Mouse (Mus musculus): ENCODE data around the gene 1110008L16Rik. TPM values are rescaled to one million over a fixed set of nuclear protein-coding genes. Genes with fewer than 3 reads are reported as not detected.

1110008L16Rik gene
- polyA plus RNA-seq, 1 experiment from 2014 or later = 12.1 TPM

DNA sequence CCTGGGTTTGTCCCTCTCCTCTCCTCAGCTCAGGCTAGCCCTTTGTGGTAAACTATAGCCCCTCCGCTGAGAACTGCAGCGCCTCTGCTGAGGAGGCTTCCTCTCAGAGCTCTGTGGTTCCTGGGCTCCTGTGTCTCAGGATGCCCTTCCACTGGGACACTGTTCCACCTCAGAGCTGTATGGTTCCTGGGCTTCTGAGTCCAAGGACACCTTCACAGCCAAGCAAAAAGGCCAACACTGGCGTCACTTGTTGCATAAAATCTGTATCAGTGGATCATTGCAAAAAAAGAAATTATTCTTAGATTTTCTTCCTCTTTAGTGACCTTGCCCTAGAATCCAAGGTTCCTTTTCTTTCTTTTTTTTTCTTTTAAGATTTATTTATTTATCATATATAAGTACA, 85.4 kb downstream of the 1110008L16Rik start:
- Histone ChIP-seq H3K36me3 (ENCODE audit: control insufficient read depth, insufficient read depth, low read length) (no peaks in the 10 kb centered on the region), H3K4me3 (ENCODE audit: low read depth, low read length) (no peak overlapping the region), H3K9me3 (replicated peaks; ENCODE audit: control insufficient read depth, low read length) (no peaks in the 10 kb centered on the region), H3K27me3 (replicated peaks; ENCODE audit: control insufficient read depth, insufficient read depth, low read length) (no peaks in the 10 kb centered on the region), H3K4me1 (ENCODE audit: control insufficient read depth, insufficient read depth, low read length) (no peaks in the 10 kb centered on the region), H3K27ac (ENCODE audit: low read depth, low read length) (no peak overlapping the region), H3K4me2 (ENCODE audit: low read length) (no peak overlapping the region), H3K9ac (ENCODE audit: low read length) (no peak overlapping the region)
- no peak for ATAC-seq
- 92% methylated on average over 3 of the region's 3 CpGs for WGBS
- DNase-seq (ENCODE audit: low spot score) = no peak

DNA sequence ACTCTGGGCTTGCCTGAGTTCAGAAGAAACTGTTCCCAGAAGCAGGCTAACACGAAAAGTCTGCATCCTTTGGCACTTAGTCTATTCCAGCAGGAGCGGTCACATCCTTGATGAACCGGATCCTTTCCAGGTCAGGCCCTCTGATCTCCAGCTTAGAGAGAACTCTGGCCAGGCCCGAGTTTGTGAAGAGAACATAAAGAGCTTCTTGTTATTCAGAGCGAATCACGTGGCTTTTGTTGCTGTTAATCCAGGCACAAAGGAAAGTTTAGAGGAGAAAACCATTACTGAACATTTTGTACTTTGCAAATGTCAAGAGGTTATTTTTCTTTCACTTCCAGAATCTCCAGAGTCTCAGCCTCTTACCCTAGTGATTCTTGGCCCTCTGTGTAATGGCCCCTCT, 86.6 kb downstream of the 1110008L16Rik start:
- H3K9ac ChIP-seq (ENCODE audit: low read length) = no peak overlapping the region
- no peak overlapping the region for H3K4me3 ChIP-seq (ENCODE audit: low read depth, low read length)
- no peak overlapping the region for H3K4me2 ChIP-seq (ENCODE audit: low read length)
- WGBS = 9% methylated on average over 6 of the region's 6 CpGs
- H3K27ac ChIP-seq (ENCODE audit: low read depth, low read length) = no peak overlapping the region
- H3K4me1 ChIP-seq (ENCODE audit: control insufficient read depth, insufficient read depth, low read length) = no peaks in the 10 kb centered on the region
- no peaks in the 10 kb centered on the region for H3K9me3 ChIP-seq (replicated peaks; ENCODE audit: control insufficient read depth, low read length)
- H3K36me3 ChIP-seq (ENCODE audit: control insufficient read depth, insufficient read depth, low read length) = no peaks in the 10 kb centered on the region
- no peak for ATAC-seq
- DNase-seq (ENCODE audit: low spot score) = peak; percentile 14
- no peaks in the 10 kb centered on the region for H3K27me3 ChIP-seq (replicated peaks; ENCODE audit: control insufficient read depth, insufficient read depth, low read length)

DNA sequence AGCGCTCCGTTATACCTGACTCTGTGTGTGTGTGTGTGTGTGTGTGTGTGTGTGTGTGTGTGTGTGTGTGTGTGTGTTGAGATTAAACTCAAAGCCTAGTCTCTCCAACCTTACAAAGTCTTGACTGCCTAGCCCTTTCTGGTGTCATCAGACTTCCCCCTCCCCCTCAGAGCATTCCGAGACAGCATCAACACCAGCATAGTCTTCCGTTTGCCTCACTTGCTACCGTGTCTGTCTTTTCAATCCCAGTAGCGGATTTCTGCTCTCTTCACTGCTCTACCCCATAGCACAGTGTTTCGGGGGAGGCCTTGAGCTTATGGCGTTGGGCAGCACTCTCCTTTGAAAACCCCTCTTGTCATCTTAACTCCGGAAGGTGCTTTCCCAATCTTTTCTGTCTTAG, 87.1 kb downstream of the 1110008L16Rik start:
- no peak overlapping the region for H3K4me3 ChIP-seq (ENCODE audit: low read depth, low read length)
- DNase-seq (ENCODE audit: low spot score) = no peak
- H3K4me1 ChIP-seq (ENCODE audit: control insufficient read depth, insufficient read depth, low read length) = no peaks in the 10 kb centered on the region
- H3K27ac ChIP-seq (ENCODE audit: low read depth, low read length) = no peak overlapping the region
- ATAC-seq = no peak
- H3K9me3 ChIP-seq (replicated peaks; ENCODE audit: control insufficient read depth, low read length) = no peaks in the 10 kb centered on the region
- no peaks in the 10 kb centered on the region for H3K27me3 ChIP-seq (replicated peaks; ENCODE audit: control insufficient read depth, insufficient read depth, low read length)
- no peak overlapping the region for H3K9ac ChIP-seq (ENCODE audit: low read length)
- no peak overlapping the region for H3K4me2 ChIP-seq (ENCODE audit: low read length)
- H3K36me3 ChIP-seq (ENCODE audit: control insufficient read depth, insufficient read depth, low read length) = no peaks in the 10 kb centered on the region
- 60% methylated on average over 9 of the region's 9 CpGs for WGBS

DNA sequence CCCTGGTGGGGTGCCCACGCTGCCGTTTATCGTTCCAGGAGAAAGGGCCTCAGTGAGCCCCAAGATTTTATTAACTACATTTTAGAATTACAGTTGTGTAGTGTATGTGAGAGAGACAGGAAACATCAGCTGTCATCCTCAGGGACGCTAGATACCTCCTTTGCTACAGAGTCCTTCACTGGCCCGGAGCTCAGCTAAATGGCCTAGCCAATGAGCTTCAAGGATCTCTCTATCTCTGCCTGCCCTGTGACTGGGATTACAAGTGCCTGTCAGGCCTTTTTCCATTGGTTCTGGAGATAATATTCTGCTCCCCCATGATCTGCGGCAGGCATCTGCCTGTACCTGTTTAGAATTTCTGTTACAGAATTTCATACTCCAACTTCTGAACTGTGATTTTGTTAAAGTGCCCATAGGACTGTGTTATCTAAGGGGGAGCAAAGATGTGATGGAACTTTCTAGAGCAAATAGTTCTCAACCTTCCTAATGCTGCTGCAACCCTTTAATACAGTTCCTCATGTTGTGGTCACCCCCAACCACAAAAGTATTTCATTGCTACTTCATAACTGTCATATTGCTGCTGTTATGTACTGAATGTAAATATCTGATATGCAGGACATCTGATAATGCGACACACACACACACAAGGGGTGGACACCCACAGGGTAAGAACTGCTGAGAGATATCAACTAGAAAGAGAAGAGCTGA, 87.9 kb downstream of the 1110008L16Rik start:
- H3K4me1 ChIP-seq (ENCODE audit: control insufficient read depth, insufficient read depth, low read length) = no peaks in the 10 kb centered on the region

DNA sequence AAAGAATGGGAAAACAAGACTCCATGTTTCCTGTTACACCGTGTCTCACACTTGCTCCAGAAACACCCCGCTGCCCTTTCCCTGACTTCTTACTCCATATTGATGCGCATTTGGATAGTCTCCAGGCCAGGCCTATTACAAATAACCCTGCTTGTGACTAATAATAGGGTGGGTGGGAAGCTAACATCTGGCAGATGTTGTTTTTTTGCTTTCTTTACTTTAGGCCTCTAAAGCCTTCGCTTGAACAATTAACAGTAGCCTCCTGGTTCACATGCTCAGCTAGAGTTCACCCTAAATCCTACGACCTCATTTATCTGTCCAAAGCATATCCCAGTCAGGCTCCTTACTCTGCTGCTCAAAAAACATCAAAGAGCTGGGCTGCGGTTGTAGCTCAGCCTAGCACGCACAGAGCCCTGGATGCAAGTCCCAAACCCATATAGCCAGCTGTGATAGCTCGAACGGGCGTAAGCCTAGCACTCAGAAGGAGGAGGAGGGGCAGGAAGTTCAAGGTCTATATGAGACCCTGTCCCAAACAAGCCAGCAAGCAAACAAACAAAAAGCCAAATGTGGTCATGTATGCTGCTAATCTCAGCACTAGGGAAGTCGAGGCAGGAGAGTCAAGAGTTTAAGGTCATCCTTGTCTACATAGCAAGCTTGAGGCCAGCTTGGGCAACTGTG, 88.5 kb downstream of the 1110008L16Rik start:
- ATAC-seq (no peak), DNase-seq (ENCODE audit: low spot score) (no peak)
- 76% methylated on average over 11 of the region's 11 CpGs for WGBS

More for the DNA sequence above, 87.9 kb downstream of the 1110008L16Rik start:
- H3K4me2 ChIP-seq (ENCODE audit: low read length) = no peak overlapping the region
- no peak overlapping the region for H3K27ac ChIP-seq (ENCODE audit: low read depth, low read length)
- no peak overlapping the region for H3K4me3 ChIP-seq (ENCODE audit: low read depth, low read length)
- H3K27me3 ChIP-seq (replicated peaks; ENCODE audit: control insufficient read depth, insufficient read depth, low read length) = no peaks in the 10 kb centered on the region
- H3K9ac ChIP-seq (ENCODE audit: low read length) = no peak overlapping the region
- DNase-seq (ENCODE audit: low spot score) (no peak), ATAC-seq (no peak)
- 82% methylated on average over 7 of the region's 7 CpGs for WGBS
- H3K36me3 ChIP-seq (ENCODE audit: control insufficient read depth, insufficient read depth, low read length) = no peaks in the 10 kb centered on the region
- H3K9me3 ChIP-seq (replicated peaks; ENCODE audit: control insufficient read depth, low read length) = no peaks in the 10 kb centered on the region

DNA sequence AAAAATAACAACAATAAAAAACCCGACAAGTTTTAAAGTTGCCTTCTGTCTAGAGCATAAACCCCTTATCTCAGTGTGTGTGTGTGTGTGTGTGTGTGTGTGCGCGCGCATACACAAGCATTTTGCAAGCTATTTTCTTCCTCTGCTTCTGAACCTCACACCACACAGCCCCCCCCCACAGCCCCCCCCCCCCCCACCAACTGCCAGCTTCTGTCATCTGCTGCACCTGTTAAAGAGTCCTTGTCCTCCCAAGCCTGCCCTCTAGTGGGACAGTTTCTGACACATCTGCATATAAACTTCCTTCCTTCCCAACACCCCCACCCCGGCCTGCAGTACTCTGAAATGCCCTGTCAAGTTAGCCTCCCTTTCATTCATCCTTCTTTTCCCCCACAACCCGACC, 89.1 kb downstream of the 1110008L16Rik start:
- Histone ChIP-seq H3K9me3 (replicated peaks; ENCODE audit: control insufficient read depth, low read length) (no peaks in the 10 kb centered on the region), H3K27me3 (replicated peaks; ENCODE audit: control insufficient read depth, insufficient read depth, low read length) (no peaks in the 10 kb centered on the region), H3K9ac (ENCODE audit: low read length) (no peak overlapping the region), H3K27ac (ENCODE audit: low read depth, low read length) (no peak overlapping the region), H3K4me3 (ENCODE audit: low read depth, low read length) (no peak overlapping the region), H3K4me2 (ENCODE audit: low read length) (no peak overlapping the region), H3K4me1 (ENCODE audit: control insufficient read depth, insufficient read depth, low read length) (no peaks in the 10 kb centered on the region), H3K36me3 (ENCODE audit: control insufficient read depth, insufficient read depth, low read length) (no peaks in the 10 kb centered on the region)
- WGBS = 74% methylated on average over 6 of the region's 6 CpGs
- no peak for ATAC-seq
- DNase-seq (ENCODE audit: low spot score) = peak; percentile 31

More for the DNA sequence above, 88.5 kb downstream of the 1110008L16Rik start:
- no peaks in the 10 kb centered on the region for H3K4me1 ChIP-seq (ENCODE audit: control insufficient read depth, insufficient read depth, low read length)
- no peak overlapping the region for H3K4me2 ChIP-seq (ENCODE audit: low read length)
- no peaks in the 10 kb centered on the region for H3K27me3 ChIP-seq (replicated peaks; ENCODE audit: control insufficient read depth, insufficient read depth, low read length)
- no peaks in the 10 kb centered on the region for H3K9me3 ChIP-seq (replicated peaks; ENCODE audit: control insufficient read depth, low read length)
- no peak overlapping the region for H3K27ac ChIP-seq (ENCODE audit: low read depth, low read length)
- H3K36me3 ChIP-seq (ENCODE audit: control insufficient read depth, insufficient read depth, low read length) = no peaks in the 10 kb centered on the region
- no peak overlapping the region for H3K4me3 ChIP-seq (ENCODE audit: low read depth, low read length)
- no peak overlapping the region for H3K9ac ChIP-seq (ENCODE audit: low read length)

DNA sequence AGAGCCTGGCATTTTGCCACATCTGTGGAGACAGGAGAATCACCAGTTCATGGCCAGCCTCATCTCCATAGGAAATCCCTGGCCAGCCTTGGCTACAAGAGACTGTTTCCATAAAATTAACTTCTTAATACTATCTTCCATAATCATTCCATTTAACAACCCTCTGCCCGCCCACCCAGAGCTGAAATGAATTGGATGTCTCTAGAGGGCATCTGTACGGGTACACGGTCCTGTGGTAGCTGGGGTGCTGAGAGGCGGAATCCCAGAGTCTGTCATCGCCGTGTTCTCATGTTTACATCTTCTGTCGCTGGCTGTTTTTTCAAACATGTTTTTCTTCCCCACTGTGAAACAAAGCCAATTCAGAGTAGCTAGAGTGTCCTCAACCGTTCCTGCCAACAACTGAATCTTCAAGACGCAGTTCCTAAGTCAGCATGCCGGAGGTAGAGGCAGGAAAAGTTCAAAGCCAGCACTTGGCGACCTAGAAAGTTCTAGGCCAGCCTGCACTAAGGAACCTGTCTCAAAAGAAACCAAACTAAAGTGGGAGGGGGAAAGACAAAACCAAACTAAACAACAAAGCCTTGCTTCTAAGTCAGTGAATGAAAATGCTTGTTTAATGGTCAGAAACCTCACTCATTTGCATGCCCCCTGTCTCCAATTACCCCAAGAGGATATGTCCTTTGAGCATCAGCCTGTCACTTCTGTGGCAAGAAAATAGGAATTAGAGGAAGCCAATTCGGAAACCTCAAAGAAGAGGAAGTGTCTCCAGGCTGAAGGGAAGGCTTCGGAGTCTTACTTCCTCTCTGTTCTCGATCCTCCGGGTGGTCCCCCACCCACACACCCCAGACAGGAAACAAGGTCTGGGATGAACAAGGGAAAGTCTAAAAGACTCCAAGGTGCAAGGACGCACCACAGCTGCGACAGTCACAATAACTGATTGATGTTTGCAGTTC, 90.0 kb downstream of the 1110008L16Rik start:
- H3K9me3 ChIP-seq (replicated peaks; ENCODE audit: control insufficient read depth, low read length) = no peaks in the 10 kb centered on the region
- H3K4me3 ChIP-seq (ENCODE audit: low read depth, low read length) = no peak overlapping the region
- ATAC-seq (no peak), DNase-seq (ENCODE audit: low spot score) (peak; percentile 1)
- H3K27me3 ChIP-seq (replicated peaks; ENCODE audit: control insufficient read depth, insufficient read depth, low read length) = no peaks in the 10 kb centered on the region
- H3K36me3 ChIP-seq (ENCODE audit: control insufficient read depth, insufficient read depth, low read length) = no peaks in the 10 kb centered on the region
- H3K27ac ChIP-seq (ENCODE audit: low read depth, low read length) = no peak overlapping the region
- no peak overlapping the region for H3K4me2 ChIP-seq (ENCODE audit: low read length)
- whole genome bisulfite sequencing = 84% methylated on average over 17 of the region's 17 CpGs
- H3K4me1 ChIP-seq (ENCODE audit: control insufficient read depth, insufficient read depth, low read length) = no peaks in the 10 kb centered on the region
- no peak overlapping the region for H3K9ac ChIP-seq (ENCODE audit: low read length)

DNA sequence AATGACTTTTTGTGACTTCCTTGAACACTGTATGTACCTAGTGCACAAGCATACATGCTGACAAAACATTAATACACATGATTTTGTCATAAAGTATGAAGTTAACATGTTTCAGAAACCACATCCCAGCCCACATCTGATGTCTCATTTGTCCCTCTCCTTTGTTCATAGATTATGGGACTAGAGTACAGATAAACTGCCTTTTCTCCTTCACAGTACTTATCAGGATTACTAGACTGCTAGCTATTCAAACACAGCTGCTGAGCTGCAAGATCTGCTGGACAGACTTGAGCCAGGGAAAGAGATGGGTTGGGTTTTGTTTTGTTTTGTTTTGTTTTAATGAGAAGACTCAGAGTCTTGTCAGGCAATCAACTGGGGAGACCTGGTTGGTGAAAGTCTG, 92.7 kb downstream of the 1110008L16Rik start:
- Histone ChIP-seq H3K27me3 (replicated peaks; ENCODE audit: control insufficient read depth, insufficient read depth, low read length) (no peaks in the 10 kb centered on the region), H3K27ac (ENCODE audit: low read depth, low read length) (no peak overlapping the region), H3K4me3 (ENCODE audit: low read depth, low read length) (no peak overlapping the region), H3K4me2 (ENCODE audit: low read length) (no peak overlapping the region), H3K4me1 (ENCODE audit: control insufficient read depth, insufficient read depth, low read length) (no peaks in the 10 kb centered on the region), H3K9ac (ENCODE audit: low read length) (no peak overlapping the region), H3K36me3 (ENCODE audit: control insufficient read depth, insufficient read depth, low read length) (no peaks in the 10 kb centered on the region), H3K9me3 (replicated peaks; ENCODE audit: control insufficient read depth, low read length) (no peaks in the 10 kb centered on the region)
- DNase-seq (ENCODE audit: low spot score) (no peak), ATAC-seq (no peak)
